Mouse (Mus musculus): ENCODE measurements at regions not wholly inside any gene's neighbourhood (a gene's known extent, or its start where the extent isn't known, plus 50 kb on each side); places are given as distances from the start of the nearest gene placed in this dataset.

GRCm38 (mm10) chr1:64343268-64343667 lies 189.2 kb upstream of the Creb1 start:
- no peak for DNase-seq

- DNase-seq: no peak
These were observed 190.8 kb upstream of the Creb1 start for GRCm38 (mm10) chr1:64341596-64341995.

GRCm38 (mm10) chr1:64338575-64338961 lies 193.9 kb upstream of the Creb1 start:
- DNase-seq: peak; percentile 7 to 17

- peak in 1 of 2 experiments; percentile 16 for DNase-seq
These were observed 194.5 kb upstream of the Creb1 start for GRCm38 (mm10) chr1:64337619-64338574.

GRCm38 (mm10) chr1:64331566-64331965 lies 200.9 kb upstream of the Creb1 start:
- DNase-seq: no peak

GRCm38 (mm10) chr1:64330721-64331120 lies 201.7 kb upstream of the Creb1 start:
- DNase-seq: no peak

- DNase-seq: no peak
These were observed 200.1 kb upstream of the Klf7 start for GRCm38 (mm10) chr1:64322197-64322596.

GRCm38 (mm10) chr1:64319155-64319582 lies 197.1 kb upstream of the Klf7 start:
- DNase-seq: no peak

- no peak for DNase-seq
These were observed 196.5 kb upstream of the Klf7 start for GRCm38 (mm10) chr1:64318440-64319154.

- DNase-seq: no peak
These were observed 195.1 kb upstream of the Klf7 start for GRCm38 (mm10) chr1:64317032-64317636.

GRCm38 (mm10) chr1:64311371-64311770 lies 189.3 kb upstream of the Klf7 start:
- DNase-seq: no peak

- no peak for DNase-seq
These were observed 186.5 kb upstream of the Klf7 start for GRCm38 (mm10) chr1:64308560-64308959.

- DNase-seq: peak in 1 of 2 experiments; percentile 17
These were observed 186.0 kb upstream of the Klf7 start for GRCm38 (mm10) chr1:64308088-64308487.

GRCm38 (mm10) chr1:64305427-64306213 lies 183.5 kb upstream of the Klf7 start:
- DNase-seq: peak; percentile 61 to 77

- DNase-seq: peak; percentile 49 to 68
These were observed 180.8 kb upstream of the Klf7 start for GRCm38 (mm10) chr1:64302833-64303358.

GRCm38 (mm10) chr1:64301530-64302061 lies 179.5 kb upstream of the Klf7 start:
- DNase-seq: peak; percentile 33 to 65

GRCm38 (mm10) chr1:64300951-64301529 lies 179.0 kb upstream of the Klf7 start:
- no peak for DNase-seq

- DNase-seq: no peak
These were observed 176.9 kb upstream of the Klf7 start for GRCm38 (mm10) chr1:64298950-64299349.

GRCm38 (mm10) chr1:64298188-64298587 lies 176.1 kb upstream of the Klf7 start:
- DNase-seq: no peak

GRCm38 (mm10) chr1:64297343-64297742 lies 175.3 kb upstream of the Klf7 start:
- no peak for DNase-seq

- DNase-seq: peak; percentile 58 to 65
These were observed 173.4 kb upstream of the Klf7 start for GRCm38 (mm10) chr1:64295512-64295945.
